Mouse (Mus musculus) CH12.LX (cell line): ENCODE results near the gene Mrps12. TPM values are rescaled to one million over a fixed set of nuclear protein-coding genes. Genes with fewer than 3 reads are reported as not detected.

Experiments used
- DNase-seq: peaks from one replicate; pipeline ENCODE4 v3.0.0-alpha.2; 2013; ENCODE audit errors: extremely low read depth
- H3K27ac ChIP-seq: 2 replicates; pipeline ENCODE4 v1.5.1; 2012; ENCODE audit warnings: low read depth, mild to moderate bottlenecking, control low read depth, moderate library complexity; ENCODE audit not compliant: insufficient read depth
- H3K27me3 ChIP-seq: replicated peaks from 2 replicates; pipeline ENCODE3; 2012; ENCODE audit warnings: inconsistent platforms
- H3K36me3 ChIP-seq, 2 experiments: replicated peaks in 1 of 2; 2 replicates each; pipeline versions ENCODE3 to v1.6.1; 2012; ENCODE audit warnings: inconsistent platforms in 1 of 2, low read length in 1 of 2, mild to moderate bottlenecking in 1 of 2, mixed read lengths in 1 of 2, moderate library complexity in 1 of 2; ENCODE audit not compliant: control insufficient read depth in 1 of 2, insufficient read depth in 1 of 2
- H3K4me1 ChIP-seq, 2 experiments: 2 replicates each; pipeline ENCODE4 v1.6.1; 2012; ENCODE audit warnings: inconsistent platforms in 1 of 2, moderate library complexity in 1 of 2; ENCODE audit not compliant: insufficient read depth in 2 of 2, control insufficient read depth in 1 of 2
- H3K4me2 ChIP-seq: 2 replicates; pipeline ENCODE4 v1.6.1; 2012; ENCODE audit warnings: low read depth, mild to moderate bottlenecking, control low read depth; ENCODE audit not compliant: poor library complexity, insufficient read depth, severe bottlenecking
- H3K4me3 ChIP-seq, 3 experiments: fragments of 150-350 bp in 1 of 3; sonication (generic) in 1 of 3; replicated peaks in 1 of 3; 2 replicates each; pipeline versions ENCODE3 to v1.5.1; 2011 to 2012; ENCODE audit warnings: low read depth in 2 of 3, low read length in 2 of 3, mild to moderate bottlenecking in 2 of 3, moderate library complexity in 2 of 3, control low read depth in 1 of 3, improper control_type of control experiment in 1 of 3, inconsistent platforms in 1 of 3, mixed read lengths in 1 of 3; ENCODE audit not compliant: poor library complexity in 1 of 3
- H3K79me2 ChIP-seq: replicated peaks from 2 replicates; pipeline ENCODE4 v1.6.1; 2012; ENCODE audit warnings: mild to moderate bottlenecking, moderate library complexity; ENCODE audit not compliant: control insufficient read depth, poor library complexity, insufficient read depth, severe bottlenecking; ENCODE audit errors: extremely low read depth
- H3K9ac ChIP-seq: 2 replicates; pipeline ENCODE4 v1.6.1; 2012; ENCODE audit warnings: low read depth, mild to moderate bottlenecking, control low read depth, moderate library complexity; ENCODE audit not compliant: insufficient read depth
- H3K9me3 ChIP-seq: replicated peaks from 2 replicates; pipeline ENCODE3; 2012; ENCODE audit warnings: low read length, inconsistent platforms, mixed read lengths
- BHLHE40 ChIP-seq: IDR thresholded peaks from 2 replicates; pipeline ENCODE4 v1.6.1; 2011; ENCODE audit warnings: mild to moderate bottlenecking, low read depth, low read length, improper control_type of control experiment
- CHD1 ChIP-seq: IDR thresholded peaks from 2 replicates; pipeline ENCODE4 v1.6.1; 2012; ENCODE audit warnings: low read depth, low read length, improper control_type of control experiment, inconsistent platforms
- CHD2 ChIP-seq: IDR thresholded peaks from 2 replicates; pipeline ENCODE4 v1.6.1; 2011; ENCODE audit warnings: low read length, improper control_type of control experiment
- CTCF ChIP-seq, 2 experiments: IDR thresholded peaks in 1 of 2; conservative IDR thresholded peaks in 1 of 2; 2 replicates each; pipeline ENCODE4 v1.5.1; 2011 to 2012; ENCODE audit warnings: low read depth in 2 of 2, low read length in 2 of 2, improper control_type of control experiment in 1 of 2, inconsistent platforms in 1 of 2, mild to moderate bottlenecking in 1 of 2, moderate library complexity in 1 of 2
- EP300 ChIP-seq: IDR thresholded peaks from 2 replicates; pipeline ENCODE4 v1.6.1; 2011; ENCODE audit warnings: low read length, improper control_type of control experiment
- ETS1 ChIP-seq: conservative IDR thresholded peaks from 2 replicates; pipeline ENCODE4 v1.6.1; 2012; ENCODE audit warnings: low read depth, mild to moderate bottlenecking, inconsistent platforms, low read length, improper control_type of control experiment, moderate library complexity
- HCFC1 ChIP-seq: IDR thresholded peaks from 2 replicates; pipeline ENCODE4 v1.6.1; 2012; ENCODE audit warnings: low read depth, mild to moderate bottlenecking, inconsistent platforms, low read length, improper control_type of control experiment
- IRF4 ChIP-seq: IDR thresholded peaks from 2 replicates; pipeline ENCODE4 v1.6.1; 2014; ENCODE audit warnings: low read depth, mild to moderate bottlenecking, inconsistent platforms, low read length, improper control_type of control experiment
- JUN ChIP-seq: IDR thresholded peaks from 2 replicates; pipeline ENCODE4 v1.6.1; 2011; ENCODE audit warnings: low read depth, mild to moderate bottlenecking, low read length, improper control_type of control experiment, moderate library complexity; ENCODE audit not compliant: insufficient read depth
- MAZ ChIP-seq: IDR thresholded peaks from 2 replicates; pipeline ENCODE4 v1.6.1; 2012; ENCODE audit warnings: low read depth, mild to moderate bottlenecking, inconsistent platforms, low read length, improper control_type of control experiment, moderate library complexity
- NRF1 ChIP-seq: IDR thresholded peaks from 2 replicates; pipeline ENCODE4 v1.6.1; 2014; ENCODE audit warnings: low read depth, mild to moderate bottlenecking, inconsistent platforms, low read length, improper control_type of control experiment, moderate library complexity
- PAX5 ChIP-seq: IDR thresholded peaks from 2 replicates; pipeline ENCODE4 v1.6.1; 2012; ENCODE audit warnings: low read length, inconsistent platforms, mixed read lengths
- POLR2A ChIP-seq: IDR thresholded peaks from 2 replicates; pipeline ENCODE4 v1.6.1; 2011; ENCODE audit warnings: low read depth, mild to moderate bottlenecking, improper control_type of control experiment, low read length
- POLR2AphosphoS2 ChIP-seq: IDR thresholded peaks from 2 replicates; pipeline ENCODE4 v1.6.1; 2011; ENCODE audit warnings: low read depth, low read length, improper control_type of control experiment
- RAD21 ChIP-seq: IDR thresholded peaks from 2 replicates; pipeline ENCODE4 v1.6.1; 2011; ENCODE audit warnings: low read depth, mild to moderate bottlenecking, low read length, improper control_type of control experiment, moderate library complexity
- SIN3A ChIP-seq: IDR thresholded peaks from 2 replicates; pipeline ENCODE4 v1.6.1; 2012; ENCODE audit warnings: low read length, improper control_type of control experiment, inconsistent platforms
- SMC3 ChIP-seq: IDR thresholded peaks from 2 replicates; pipeline ENCODE4 v1.6.1; 2011; ENCODE audit warnings: low read depth, low read length, improper control_type of control experiment
- TCF12 ChIP-seq: IDR thresholded peaks from 2 replicates; pipeline ENCODE4 v1.6.1; 2014; ENCODE audit warnings: low read depth, mild to moderate bottlenecking, inconsistent platforms, low read length, improper control_type of control experiment
- UBTF ChIP-seq: IDR thresholded peaks from 2 replicates; pipeline ENCODE4 v1.6.1; 2012; ENCODE audit warnings: low read depth, mild to moderate bottlenecking, inconsistent platforms, low read length, improper control_type of control experiment, moderate library complexity
- USF1 ChIP-seq: IDR thresholded peaks from 2 replicates; pipeline ENCODE4 v1.6.1; 2014; ENCODE audit warnings: low read depth, mild to moderate bottlenecking, inconsistent platforms, low read length, improper control_type of control experiment
- ZC3H11A ChIP-seq: IDR thresholded peaks from 2 replicates; pipeline ENCODE4 v1.6.1; 2012; ENCODE audit warnings: low read depth, mild to moderate bottlenecking, inconsistent platforms, low read length, improper control_type of control experiment
- ZKSCAN1 ChIP-seq: IDR thresholded peaks from 2 replicates; pipeline ENCODE4 v1.6.1; 2012; ENCODE audit warnings: low read depth, inconsistent platforms, low read length, improper control_type of control experiment, borderline replicate concordance
- dilution Hi-C: fragments of 300-500 bp; cut with MboI; formaldehyde crosslinking; loops from 2 replicates; pipeline ENCODE4 v1.14.3; 2020; ENCODE audit warnings: low sequenced_read_pairs; ENCODE audit not compliant: extremely low pct_unique_long_range_greater_than_20kb, extremely low pct_ligation_motif_present
- in situ Hi-C: fragments of 300-500 bp; cut with MboI; formaldehyde crosslinking; loops from 3 replicates; pipeline ENCODE4 v1.14.3; 2019; ENCODE audit warnings: low sequenced_read_pairs, low pct_ligation_motif_present, low pct_unique_long_range_greater_than_20kb, mixed read lengths
- polyA plus RNA-seq: library from polyadenylated mRNA; unstranded; fragments of >175 nt; gene quantifications from 2 replicates; pipeline ENCODE4 v1.2.1, GENCODE M21; 2012; ENCODE audit warnings: low read depth; ENCODE audit not compliant: insufficient read length
- total RNA-seq, 2 experiments: library from RNA; depleted of rRNA; stranded (reverse); fragments of 300-350 nt in 1 of 2; fragments of >200 nt in 1 of 2; gene quantifications; 2 replicates each; pipeline ENCODE4 v1.2.3; 2012 to 2014

The Mrps12 gene
- total and polyA plus RNA-seq, 3 experiments = 66.0 to 112 (median 91.6) TPM

DNA sequence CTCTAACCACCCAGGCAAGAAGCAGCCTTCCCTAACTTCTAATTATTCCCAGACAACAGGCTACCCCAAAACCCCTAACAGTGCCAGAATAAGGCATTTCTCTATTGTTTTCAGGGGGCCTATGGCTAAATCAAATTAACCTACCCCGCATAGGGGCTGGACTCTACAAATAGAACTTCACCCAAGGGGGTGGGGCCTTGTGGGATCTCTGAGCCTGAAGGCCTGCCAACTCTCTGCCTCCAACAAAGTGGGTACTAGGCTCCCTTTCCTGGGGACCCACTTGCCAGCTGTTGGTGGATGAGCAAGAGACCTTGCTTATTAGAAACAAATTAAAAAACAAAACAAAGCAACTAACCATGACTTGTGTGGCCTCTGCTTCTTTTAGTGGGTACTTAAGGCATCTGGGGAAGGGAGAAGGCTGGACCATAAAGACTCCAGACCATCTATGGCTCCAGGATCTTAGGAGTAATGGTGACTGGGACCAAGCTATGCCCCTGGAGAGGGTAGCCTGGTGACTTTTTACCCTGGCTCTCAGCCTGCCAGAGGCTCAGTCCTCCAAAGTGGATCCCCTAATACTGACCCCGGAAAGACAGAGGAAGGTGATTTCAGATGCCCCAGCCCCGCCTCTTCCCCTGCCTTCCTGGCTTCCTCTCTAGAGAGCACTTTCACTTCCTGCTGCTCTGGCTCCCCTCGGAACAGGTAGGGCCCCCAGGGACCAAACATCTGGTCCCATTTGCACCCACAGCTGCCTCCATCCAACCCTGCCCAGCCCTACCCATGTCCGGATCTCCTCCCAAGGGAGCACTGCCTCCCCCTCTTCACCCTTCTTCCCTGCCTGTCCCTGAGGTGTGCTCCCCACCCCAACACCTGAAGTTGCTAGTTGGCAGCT, 46.9 kb upstream of the Mrps12 start, which contains the start of gene Rinl (continued):
- no peak for TF ChIP-seq ZC3H11A

DNA sequence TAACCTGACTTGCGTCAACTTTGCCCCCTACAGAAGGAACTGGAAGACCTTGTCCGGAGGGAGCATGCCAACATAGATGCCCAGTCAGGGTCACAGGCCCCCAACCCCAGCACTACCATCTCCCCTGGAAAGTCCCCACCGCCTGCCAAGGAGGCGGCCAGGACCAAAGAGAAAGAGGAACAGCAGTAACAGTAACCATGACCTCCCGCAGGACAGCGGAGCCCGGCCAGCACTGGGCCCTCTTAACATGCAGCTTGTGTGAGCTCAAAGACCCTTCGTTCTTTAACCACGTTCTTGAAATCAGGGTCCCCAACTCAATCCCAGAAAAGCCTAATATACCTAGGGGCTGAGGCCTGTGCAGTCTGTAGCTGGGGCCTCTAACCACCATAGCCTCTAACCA, 46.3 kb upstream of the Mrps12 start:
- DNase-seq = no peak
- H3K4me1 ChIP-seq = peaks cover 44 to 96% of the 10 kb centered on the region in 2 experiments
- peaks cover 19 to 50% of the 10 kb centered on the region in 2 experiments for H3K36me3 ChIP-seq
- H3K27ac ChIP-seq = peak overlapping the region; percentile 92
- no peaks in the 10 kb centered on the region for H3K27me3 ChIP-seq
- peak overlapping the region; percentile 40 for H3K9ac ChIP-seq
- in situ Hi-C loops (loop anchor here (25.0 kb wide), 1 partner anchor 249 kb away; no protein-coding TSS in a partner anchor), dilution Hi-C loops (no loop called here)
- 0 out of 2 replicates have a peak, but pooled peaks have one; percentile 7 for TF ChIP-seq NRF1
- TF ChIP-seq IRF4 = no peak
- TF ChIP-seq POLR2A = no peak; the same call in 1 of the 2 replicates
- TF ChIP-seq TCF12 = 0 out of 2 replicates have a peak, but pooled peaks have one; percentile 9
- TF ChIP-seq CTCF (conservative IDR thresholded peaks at IDR 0.05 in 1 of 2, IDR thresholded peaks at IDR 0.05 in 1 of 2; ENCODE audit: low read depth in 2 of 2, low read length in 2 of 2) = no peak
- 0 out of 2 replicates have a peak, but pooled peaks have one; percentile 58 for TF ChIP-seq UBTF
- TF ChIP-seq EP300 = no peak
- TF ChIP-seq BHLHE40 = 0 out of 2 replicates have a peak, but pooled peaks have one; percentile 2
- no peak for TF ChIP-seq MAZ
- H3K4me2 ChIP-seq = peak overlapping the region; percentile 69
- peak overlapping the region; percentile 8 to 30 (median 19) for H3K4me3 ChIP-seq
- no peaks in the 10 kb centered on the region for H3K79me2 ChIP-seq
- no peaks in the 10 kb centered on the region for H3K9me3 ChIP-seq

DNA sequence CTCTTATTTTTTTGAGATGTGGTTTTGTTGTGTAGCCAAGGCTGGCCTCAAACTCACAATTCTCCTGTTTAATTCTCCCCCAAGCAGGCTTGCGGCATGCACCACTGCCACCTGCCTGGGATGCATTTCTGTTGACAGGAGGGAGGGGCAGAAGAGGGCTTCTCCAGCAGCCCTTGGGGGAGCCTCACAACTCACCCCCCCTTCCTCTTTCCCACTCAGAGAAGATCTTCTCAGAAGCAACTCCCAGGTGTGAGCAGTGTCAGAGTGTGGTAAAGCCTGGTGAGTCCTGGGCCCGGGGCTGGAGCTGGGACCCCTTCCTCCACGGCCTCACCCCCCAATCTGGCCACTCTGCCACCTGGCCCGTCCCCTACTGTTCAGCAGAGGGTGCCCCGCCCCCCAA, 43.5 kb upstream of the Mrps12 start:
- Histone ChIP-seq H3K27me3 (no peaks in the 10 kb centered on the region), H3K9ac (no peak overlapping the region), H3K4me1 (peaks cover 47 to 96% of the 10 kb centered on the region in 2 experiments), H3K4me2 (no peak overlapping the region), H3K4me3 (no peak overlapping the region), H3K36me3 (peaks cover 19 to 61% of the 10 kb centered on the region in 2 experiments), H3K79me2 (no peaks in the 10 kb centered on the region), H3K27ac (no peak overlapping the region), H3K9me3 (no peaks in the 10 kb centered on the region)
- in situ Hi-C loops = loop anchor here (25.0 kb wide), 1 partner anchor 252 kb away; no protein-coding TSS in a partner anchor
- dilution Hi-C loops = no loop called here
- no peak for DNase-seq
- no peak for TF ChIP-seq POLR2AphosphoS2
- no peak for TF ChIP-seq RAD21
- no peak for TF ChIP-seq SMC3
- TF ChIP-seq IRF4 = no peak
- no peak for TF ChIP-seq ETS1
- no peak for TF ChIP-seq ZKSCAN1
- TF ChIP-seq HCFC1 = no peak
- TF ChIP-seq CHD1 = no peak
- TF ChIP-seq PAX5 = no peak
- TF ChIP-seq CHD2 = no peak
- TF ChIP-seq MAZ = no peak
- TF ChIP-seq BHLHE40 = no peak
- no peak for TF ChIP-seq ZC3H11A
- no peak for TF ChIP-seq SIN3A
- TF ChIP-seq USF1 = no peak
- no peak for TF ChIP-seq JUN
- no peak for TF ChIP-seq UBTF
